Mouse (Mus musculus) stomach, postnatal 0 days (tissue): ENCODE results near the gene Hoxd4. TPM values are rescaled to one million over a fixed set of nuclear protein-coding genes. Genes with fewer than 3 reads are reported as not detected.

Experiments
- ATAC-seq: fragments of 200-750 bp; cut with Nextera tagmentation; 2 replicates; pipeline ENCODE4 v1.8.0; 2017; ENCODE audit not compliant: low FRiP score, low TSS enrichment
- DNase-seq: peaks from one replicate; pipeline ENCODE4 v3.0.0-alpha.2; 2016; ENCODE audit warnings: low spot score
- H3K27ac ChIP-seq: fragments of 300-500 bp; sonication (generic); replicated peaks from 2 replicates; pipeline ENCODE4 v1.5.1; 2014; ENCODE audit warnings: mild to moderate bottlenecking, control low read depth
- H3K27me3 ChIP-seq: fragments of 300-500 bp; sonication (generic); 2 replicates; pipeline ENCODE4 v1.6.1; 2014; ENCODE audit warnings: low read length; ENCODE audit not compliant: control insufficient read depth, insufficient read depth
- H3K36me3 ChIP-seq: fragments of 300-500 bp; sonication (generic); 2 replicates; pipeline ENCODE4 v1.6.1; 2014; ENCODE audit warnings: low read length, mixed read lengths; ENCODE audit not compliant: control insufficient read depth, insufficient read depth
- H3K4me1 ChIP-seq: fragments of 300-500 bp; sonication (generic); replicated peaks from 2 replicates; pipeline ENCODE4 v1.6.1; 2014; ENCODE audit warnings: antibody characterized with exemption; ENCODE audit not compliant: control insufficient read depth, insufficient read depth
- H3K4me2 ChIP-seq: fragments of 300-500 bp; sonication (generic); replicated peaks from 2 replicates; pipeline ENCODE4 v1.6.1; 2014; ENCODE audit warnings: low read depth, mild to moderate bottlenecking, control low read depth, moderate library complexity
- H3K4me3 ChIP-seq: fragments of 300-500 bp; sonication (generic); 2 replicates; pipeline ENCODE4 v1.5.1; 2014; ENCODE audit warnings: low read depth, low read length, control low read depth
- H3K9ac ChIP-seq: fragments of 300-500 bp; sonication (generic); 2 replicates; pipeline ENCODE4 v1.6.1; 2014; ENCODE audit warnings: mild to moderate bottlenecking, low read length, control low read depth, mixed read lengths
- H3K9me3 ChIP-seq: fragments of 300-500 bp; sonication (generic); 2 replicates; pipeline ENCODE4 v1.6.1; 2016; ENCODE audit warnings: low read length; ENCODE audit not compliant: control insufficient read depth
- CTCF ChIP-seq: IDR thresholded peaks from 2 replicates; pipeline ENCODE4 v1.5.1; 2016; ENCODE audit warnings: antibody characterized with exemption, low read depth, mild to moderate bottlenecking, moderate library complexity
- EP300 ChIP-seq: optimal IDR thresholded peaks from 2 replicates; pipeline ENCODE3; 2016; ENCODE audit warnings: antibody characterized with exemption
- WGBS: fragments of 180-500 bp; shearing (Covaris S2); extraction: QIAGEN DNeasy Blood & Tissue Kit; methylation state at CpG from one replicate; pipeline ENCODE4 v1.1.7; 2014; 5-methylcytosine and 5-hydroxymethylcytosine counted together
- polyA plus RNA-seq: library from polyadenylated mRNA; unstranded; fragments of >200 nt; fragmentation: Nextera tagmentation; extraction: Ambion mirVana; gene quantifications from 2 replicates; pipeline ENCODE4 v1.2.1, GENCODE M21; 2015

Hoxd4 gene
- polyA plus RNA-seq, 1 experiment from 2014 or later: 0.08 TPM

DNA sequence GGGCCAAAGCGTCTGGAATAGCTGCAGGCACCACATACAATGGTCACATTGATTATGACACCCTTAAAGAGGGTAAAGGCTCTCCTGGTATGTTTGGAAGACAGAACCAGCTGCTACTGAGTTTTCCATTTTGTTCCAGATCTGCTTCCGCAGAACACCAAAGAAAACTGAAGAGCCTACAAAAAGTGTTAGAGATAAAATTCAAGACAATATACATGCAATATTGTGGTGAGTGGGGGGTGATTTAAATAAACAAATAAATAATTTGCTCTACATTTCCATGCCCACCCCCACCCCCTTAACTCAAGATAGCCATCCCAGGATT, 27.7 kb downstream of the Hoxd4 start:
- H3K27ac ChIP-seq: no peak overlapping the region
- WGBS: 17% methylated on average over 2 of the region's 2 CpGs
- no peak for TF ChIP-seq CTCF
- TF ChIP-seq EP300: no peak
- ATAC-seq (no peak), DNase-seq (no peak)
- H3K36me3 ChIP-seq: no peaks in the 10 kb centered on the region
- H3K9me3 ChIP-seq: no peaks in the 10 kb centered on the region
- H3K4me2 ChIP-seq: no peak overlapping the region
- peaks cover 34% of the 10 kb centered on the region for H3K27me3 ChIP-seq
- H3K9ac ChIP-seq: no peak overlapping the region
- no peaks in the 10 kb centered on the region for H3K4me1 ChIP-seq
- no peak overlapping the region for H3K4me3 ChIP-seq

DNA sequence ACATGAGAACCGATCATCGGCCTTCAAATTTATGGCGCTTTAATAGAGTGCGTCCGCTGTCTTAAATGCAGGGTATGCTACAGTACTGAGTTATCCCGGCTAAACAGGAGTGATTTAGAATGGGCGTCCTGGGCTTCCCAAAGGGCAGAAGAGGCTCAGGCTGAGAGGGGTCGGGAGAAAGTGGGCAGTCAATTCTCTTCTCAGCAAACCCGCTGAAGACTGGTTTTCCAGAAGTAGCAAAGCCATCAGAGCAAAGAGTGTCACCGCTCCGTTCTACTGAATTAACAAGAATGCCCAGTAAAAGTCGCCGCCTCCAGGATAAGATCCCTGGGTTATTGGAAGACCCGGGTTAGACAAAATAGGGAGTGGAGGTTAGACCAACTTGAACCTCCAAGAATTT, 28.1 kb downstream of the Hoxd4 start:
- Histone ChIP-seq H3K36me3 (no peaks in the 10 kb centered on the region), H3K4me3 (no peak overlapping the region), H3K27me3 (peaks cover 32% of the 10 kb centered on the region), H3K4me2 (no peak overlapping the region), H3K4me1 (no peaks in the 10 kb centered on the region), H3K27ac (no peak overlapping the region), H3K9me3 (no peaks in the 10 kb centered on the region), H3K9ac (no peak overlapping the region)
- WGBS: 10% methylated on average over 14 of the region's 14 CpGs
- DNase-seq (no peak), ATAC-seq (no peak)
- TF ChIP-seq CTCF (no peak), EP300 (no peak)

DNA sequence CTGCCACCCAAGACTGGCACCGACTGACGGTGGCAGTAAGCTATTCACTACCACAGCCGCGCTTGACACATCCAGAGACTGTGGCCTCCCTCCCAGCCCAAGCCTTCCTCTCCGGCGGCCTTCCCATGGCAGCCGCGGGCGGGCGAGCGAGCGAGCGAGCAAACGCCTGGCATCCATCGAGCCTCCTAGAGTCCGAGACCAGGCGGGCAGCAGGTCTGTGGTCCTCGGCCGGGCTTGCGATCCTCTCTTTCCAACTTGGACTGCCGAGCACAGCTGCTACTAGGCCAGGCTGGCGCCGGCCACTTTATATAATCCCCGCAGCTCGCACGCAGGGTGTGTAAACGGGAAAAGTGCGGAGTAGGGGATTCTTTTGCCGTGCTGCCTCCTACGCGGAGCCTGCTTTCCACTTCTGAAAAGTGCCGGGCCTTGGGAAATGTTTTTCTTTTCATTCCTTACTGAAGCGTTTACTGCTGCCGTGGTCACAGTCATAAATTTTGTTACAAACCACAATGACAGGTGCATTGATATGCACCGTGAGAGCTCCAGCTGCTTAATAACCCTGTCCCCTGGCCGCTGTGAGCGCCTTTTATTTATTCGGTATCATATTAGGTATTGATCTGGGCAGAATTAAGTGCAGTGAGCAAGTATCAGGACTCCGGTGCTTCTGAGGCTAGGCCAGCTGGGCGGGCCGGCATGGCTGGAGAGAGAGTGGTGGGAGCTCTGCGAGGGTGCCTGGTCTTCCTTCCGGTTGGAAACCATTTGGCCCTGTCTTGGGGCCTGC, 28.8 kb downstream of the Hoxd4 start:
- Histone ChIP-seq H3K4me3 (no peak overlapping the region), H3K9me3 (no peaks in the 10 kb centered on the region), H3K27ac (no peak overlapping the region), H3K36me3 (no peaks in the 10 kb centered on the region), H3K4me1 (no peaks in the 10 kb centered on the region), H3K9ac (no peak overlapping the region), H3K4me2 (no peak overlapping the region), H3K27me3 (peaks cover 29% of the 10 kb centered on the region)
- TF ChIP-seq EP300 (no peak), CTCF (no peak)
- ATAC-seq: no peak
- no peak for DNase-seq
- WGBS: 4% methylated on average over 43 of the region's 43 CpGs

DNA sequence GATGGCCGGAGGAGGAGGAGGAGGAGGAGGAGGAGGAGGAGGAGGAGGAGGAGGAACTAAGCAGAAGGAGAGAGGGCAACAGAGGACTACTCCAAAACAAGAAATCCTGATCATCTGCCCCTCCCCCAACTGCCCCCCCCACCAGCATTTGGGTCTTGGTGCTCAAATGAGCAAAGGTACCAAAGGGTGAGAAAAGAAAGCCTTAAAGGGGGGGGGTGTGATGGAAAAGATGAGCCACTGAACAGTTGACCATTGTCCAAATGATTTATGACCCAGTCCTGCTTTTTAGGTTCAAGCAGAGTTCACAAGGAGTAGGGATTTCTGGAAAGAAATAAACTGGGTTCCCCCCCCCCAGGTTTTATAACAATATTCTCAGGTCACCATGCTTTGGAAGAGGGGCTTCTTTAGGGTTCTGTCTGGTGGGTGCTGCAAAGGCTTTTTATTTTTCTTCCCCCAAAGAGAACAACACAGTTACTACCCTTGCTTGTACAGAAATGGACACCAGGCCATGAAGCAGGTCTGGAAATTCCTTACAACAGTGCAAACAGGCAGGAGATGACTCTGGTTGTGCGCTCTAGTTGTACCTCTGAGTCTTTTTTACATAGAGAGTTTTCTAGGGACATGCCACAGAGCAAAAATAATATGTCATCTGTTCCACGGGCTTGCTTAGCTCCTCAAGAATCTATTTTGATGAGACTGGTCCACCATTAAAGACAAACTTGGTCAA, 29.7 kb downstream of the Hoxd4 start:
- TF ChIP-seq EP300 (no peak), CTCF (no peak)
- peaks cover 36% of the 10 kb centered on the region for H3K27me3 ChIP-seq
- no peak for ATAC-seq
- H3K4me3 ChIP-seq: no peak overlapping the region
- DNase-seq: no peak
- no peak overlapping the region for H3K27ac ChIP-seq
- 47% methylated on average over 2 of the region's 3 CpGs for WGBS
- no peak overlapping the region for H3K9ac ChIP-seq
- no peaks in the 10 kb centered on the region for H3K36me3 ChIP-seq
- no peak overlapping the region for H3K4me2 ChIP-seq
- H3K9me3 ChIP-seq: no peaks in the 10 kb centered on the region
- H3K4me1 ChIP-seq: no peaks in the 10 kb centered on the region

DNA sequence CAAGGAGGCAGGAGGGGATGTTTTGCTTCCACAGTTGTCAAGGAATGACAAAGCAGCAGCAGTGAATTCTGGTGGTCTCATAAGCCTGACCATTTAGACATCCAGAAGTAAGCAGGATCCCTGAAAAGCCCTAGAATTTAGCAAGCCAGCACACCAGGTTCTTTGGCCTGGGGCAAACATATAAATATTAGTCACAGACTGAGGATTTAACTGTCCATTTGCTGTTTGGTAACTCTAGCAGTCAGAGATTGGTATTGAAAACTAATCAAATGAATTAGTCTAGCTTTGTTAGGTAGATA, 30.2 kb downstream of the Hoxd4 start:
- DNase-seq (no peak), ATAC-seq (no peak)
- Histone ChIP-seq H3K9me3 (no peaks in the 10 kb centered on the region), H3K36me3 (no peaks in the 10 kb centered on the region), H3K27me3 (peaks cover 38% of the 10 kb centered on the region), H3K4me3 (no peak overlapping the region), H3K4me1 (no peaks in the 10 kb centered on the region), H3K4me2 (no peak overlapping the region), H3K27ac (no peak overlapping the region), H3K9ac (no peak overlapping the region)
- no peak for TF ChIP-seq EP300
- no peak for TF ChIP-seq CTCF

DNA sequence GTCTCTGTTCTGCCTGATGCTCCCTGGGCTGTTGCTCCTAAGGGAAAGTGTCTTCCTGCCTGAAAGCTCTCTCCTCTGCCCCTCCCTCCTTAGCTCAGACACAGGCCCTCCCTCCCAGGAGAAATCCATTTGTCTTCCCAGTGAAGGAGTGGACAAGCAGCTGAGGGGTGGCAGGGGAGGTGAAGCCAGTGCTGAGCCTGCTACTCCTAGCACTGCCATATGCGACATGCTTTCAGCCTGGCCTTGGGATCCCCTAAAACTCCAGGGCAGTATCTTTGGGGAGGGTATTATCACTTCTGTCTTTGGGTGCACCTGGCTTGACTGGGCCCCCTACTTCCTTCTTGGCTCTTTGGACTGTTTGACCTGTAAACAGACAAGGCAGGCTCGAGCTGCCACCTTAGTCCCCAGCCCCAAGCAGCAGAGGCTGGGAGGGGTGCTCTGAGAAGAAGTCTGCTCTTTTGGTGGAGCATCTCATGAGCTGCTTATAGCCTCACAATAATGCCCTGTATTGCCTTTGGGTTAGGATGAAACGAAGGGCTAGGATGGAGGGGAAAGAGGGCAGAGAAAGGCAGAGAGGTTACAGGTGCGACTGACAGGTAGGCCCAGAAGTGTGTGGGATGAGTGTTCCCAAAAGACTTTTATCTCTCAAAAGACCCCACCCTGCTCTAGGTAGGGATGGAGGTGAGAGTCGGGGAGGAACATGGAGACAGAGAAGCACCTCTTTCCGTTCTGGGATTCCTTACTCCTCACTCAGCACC, 34.0 kb downstream of the Hoxd4 start:
- no peak overlapping the region for H3K4me3 ChIP-seq
- no peak overlapping the region for H3K27ac ChIP-seq
- no peak overlapping the region for H3K9ac ChIP-seq
- ATAC-seq (no peak), DNase-seq (no peak)
- no peaks in the 10 kb centered on the region for H3K9me3 ChIP-seq
- no peak for TF ChIP-seq CTCF
- no peak for TF ChIP-seq EP300
- H3K4me2 ChIP-seq: no peak overlapping the region
- H3K27me3 ChIP-seq: peaks cover 44% of the 10 kb centered on the region
- no peaks in the 10 kb centered on the region; the same call in 1 of the 2 replicates for H3K4me1 ChIP-seq
- H3K36me3 ChIP-seq: no peaks in the 10 kb centered on the region
- WGBS: 13% methylated on average over 6 of the region's 6 CpGs
